In genomic region chr1:94034984-94035743, GRCm38 (mm10) we compare ENCODE assay signal across 8 mouse cellular contexts. TPM values are rescaled to one million over a fixed set of nuclear protein-coding genes. Genes with fewer than 3 reads are reported as not detected.
DNase-seq lines count a peak whose midpoint lies in the region; ATAC-seq and TF ChIP-seq lines count a peak whose summit lies in the region.

No protein-coding gene starts in this region.

- peak; percentile 93 for TF ChIP-seq EP300 in CH12.LX (IDR thresholded peaks at IDR 0.05; ENCODE audit: low read length)
- TF ChIP-seq EP300 in heart, postnatal 0 days (IDR thresholded peaks at IDR 0.05; ENCODE audit: low read depth): no peak
- no peak for TF ChIP-seq EP300 in liver, embryonic 14.5 days (IDR thresholded peaks at IDR 0.05; ENCODE audit: low read depth)

- WGBS in forebrain, embryonic 12.5 days: under 1% methylated on average over 25 of the region's 25 CpGs
- WGBS in heart, postnatal 0 days: under 1% methylated on average over 25 of the region's 25 CpGs
- WGBS in liver, embryonic 14.5 days (ENCODE audit: insufficient replicate concordance): under 1% methylated on average over 24 of the region's 25 CpGs
- under 1% methylated on average over 25 of the region's 25 CpGs for WGBS in stomach, embryonic 15.5 days

- H3K36me3 ChIP-seq in CH12.LX (replicated peaks in 1 of 2; ENCODE audit: control insufficient read depth in 1 of 2, insufficient read depth in 1 of 2, low read length in 1 of 2): peaks cover 15 to 31% of the 10 kb centered on the region in 2 experiments
- H3K36me3 ChIP-seq in forebrain, embryonic 12.5 days (replicated peaks): no peaks in the 10 kb centered on the region
- H3K36me3 ChIP-seq in heart, postnatal 0 days (replicated peaks; ENCODE audit: control insufficient read depth, insufficient read depth, low read length): no peaks in the 10 kb centered on the region
- no peaks in the 10 kb centered on the region for H3K36me3 ChIP-seq in liver, embryonic 14.5 days (replicated peaks; ENCODE audit: control insufficient read depth, insufficient read depth, low read depth)
- no peaks in the 10 kb centered on the region for H3K36me3 ChIP-seq in stomach, embryonic 15.5 days

- peak; percentile 93 for ATAC-seq in forebrain, embryonic 12.5 days (ENCODE audit: low FRiP score)
- ATAC-seq in heart, postnatal 0 days (ENCODE audit: insufficient read depth, low read depth): peak; percentile 91
- ATAC-seq in liver, embryonic 14.5 days (ENCODE audit: insufficient read depth): peak; percentile 78
- ATAC-seq in stomach, embryonic 15.5 days (ENCODE audit: insufficient read depth, low FRiP score, low read depth): peak; percentile 78

- H3K9ac ChIP-seq in CH12.LX (ENCODE audit: insufficient read depth, low read depth): peak overlapping the region; percentile 70
- H3K9ac ChIP-seq in forebrain, embryonic 12.5 days: peak overlapping the region; percentile 54
- no peak overlapping the region for H3K9ac ChIP-seq in heart, postnatal 0 days (replicated peaks; ENCODE audit: low read depth, low read length)
- H3K9ac ChIP-seq in liver, embryonic 14.5 days (replicated peaks): no peak overlapping the region
- H3K9ac ChIP-seq in stomach, embryonic 15.5 days: no peak overlapping the region

- peak; percentile 95 for DNase-seq in CH12.LX (ENCODE audit: extremely low read depth)
- peak; percentile 12 for DNase-seq in c-Kit-positive CD71-positive TER-119-positive erythroid progenitor cells, embryonic 14.5 days (ENCODE audit: low spot score)
- peak; percentile 94 for DNase-seq in heart, postnatal 0 days (ENCODE audit: low spot score)
- DNase-seq in kidney, postnatal 36 days: peak; percentile 62 to 79
- DNase-seq in liver, embryonic 14.5 days (ENCODE audit: low read depth in 3 of 3, low spot score in 3 of 3): peak in 2 of 3 experiments; percentile 26 to 28
- peak; percentile 82 for DNase-seq in neural tube, embryonic 10.5 days (ENCODE audit: extremely low spot score, low spot score)

- peak overlapping the region; percentile 12 to 62 (median 49) for H3K4me3 ChIP-seq in CH12.LX (replicated peaks in 1 of 3; ENCODE audit: low read depth in 2 of 3, low read length in 2 of 3, poor library complexity in 1 of 3)
- H3K4me3 ChIP-seq in forebrain, embryonic 12.5 days (replicated peaks): peak overlapping the region; percentile 40
- H3K4me3 ChIP-seq in heart, postnatal 0 days (ENCODE audit: low read depth, low read length): peak overlapping the region; percentile 40
- H3K4me3 ChIP-seq in liver, embryonic 14.5 days (ENCODE audit: insufficient read depth in 1 of 2, low read depth in 2 of 2, low read length in 2 of 2): peak overlapping the region; percentile 31 to 35; a peak in 3 of 4 replicates
- peak overlapping the region; percentile 35 for H3K4me3 ChIP-seq in stomach, embryonic 15.5 days (replicated peaks)

- no peaks in the 10 kb centered on the region for H3K27me3 ChIP-seq in CH12.LX (replicated peaks)
- H3K27me3 ChIP-seq in forebrain, embryonic 12.5 days: no peaks in the 10 kb centered on the region
- H3K27me3 ChIP-seq in heart, postnatal 0 days (ENCODE audit: control insufficient read depth, insufficient read depth, low read length): no peaks in the 10 kb centered on the region
- H3K27me3 ChIP-seq in liver, embryonic 14.5 days (ENCODE audit: control insufficient read depth, insufficient read depth, low read length): no peaks in the 10 kb centered on the region
- no peaks in the 10 kb centered on the region for H3K27me3 ChIP-seq in stomach, embryonic 15.5 days (replicated peaks)

- TF ChIP-seq POLR2A in CH12.LX (IDR thresholded peaks at IDR 0.05; ENCODE audit: low read depth, low read length): peak; percentile 60

- TF ChIP-seq CTCF in CH12.LX (conservative IDR thresholded peaks at IDR 0.05 in 1 of 2, IDR thresholded peaks at IDR 0.05 in 1 of 2; ENCODE audit: low read depth in 2 of 2, low read length in 2 of 2): peak; percentile 64 to 84
- TF ChIP-seq CTCF in heart, postnatal 0 days (IDR thresholded peaks at IDR 0.05; ENCODE audit: low read depth): peak; percentile 83
- TF ChIP-seq CTCF in liver, embryonic 14.5 days (IDR thresholded peaks at IDR 0.05; ENCODE audit: low read depth): peak; percentile 78

- no peaks in the 10 kb centered on the region for H3K79me2 ChIP-seq in CH12.LX (replicated peaks; ENCODE audit: control insufficient read depth, extremely low read depth, insufficient read depth, poor library complexity, severe bottlenecking)

- H3K27ac ChIP-seq in CH12.LX (ENCODE audit: insufficient read depth, low read depth): peak overlapping the region; percentile 96
- H3K27ac ChIP-seq in forebrain, embryonic 12.5 days: peak overlapping the region; percentile 71
- peak overlapping the region; percentile 81 for H3K27ac ChIP-seq in heart, postnatal 0 days (ENCODE audit: low read depth)
- no peak overlapping the region for H3K27ac ChIP-seq in liver, embryonic 14.5 days
- peak overlapping the region; percentile 28; the same call in 1 of the 2 replicates for H3K27ac ChIP-seq in stomach, embryonic 15.5 days

- in situ Hi-C loops in CH12.LX (cut with MboI; ENCODE audit: low pct_ligation_motif_present, low pct_unique_long_range_greater_than_20kb, low sequenced_read_pairs): no loop called here

- peak overlapping the region; percentile 79 for H3K4me2 ChIP-seq in CH12.LX (ENCODE audit: insufficient read depth, low read depth, poor library complexity, severe bottlenecking)
- peak overlapping the region; percentile 70 for H3K4me2 ChIP-seq in forebrain, embryonic 12.5 days
- peak overlapping the region; percentile 72 for H3K4me2 ChIP-seq in heart, postnatal 0 days (ENCODE audit: low read depth, low read length)
- H3K4me2 ChIP-seq in liver, embryonic 14.5 days (ENCODE audit: low read depth): peak overlapping the region; percentile 59
- peak overlapping the region; percentile 72 for H3K4me2 ChIP-seq in stomach, embryonic 15.5 days

- TF ChIP-seq RAD21 in CH12.LX (IDR thresholded peaks at IDR 0.05; ENCODE audit: low read depth, low read length): peak; percentile 59

- dilution Hi-C loops in CH12.LX (cut with MboI; ENCODE audit: extremely low pct_ligation_motif_present, extremely low pct_unique_long_range_greater_than_20kb, low sequenced_read_pairs): no loop called here

- no peaks in the 10 kb centered on the region for H3K9me3 ChIP-seq in CH12.LX (replicated peaks; ENCODE audit: low read length)
- H3K9me3 ChIP-seq in forebrain, embryonic 12.5 days: no peaks in the 10 kb centered on the region
- H3K9me3 ChIP-seq in heart, postnatal 0 days (replicated peaks; ENCODE audit: control insufficient read depth, low read length): no peaks in the 10 kb centered on the region
- no peaks in the 10 kb centered on the region for H3K9me3 ChIP-seq in liver, embryonic 14.5 days (ENCODE audit: control insufficient read depth, low read length)
- H3K9me3 ChIP-seq in stomach, embryonic 15.5 days: no peaks in the 10 kb centered on the region

- peaks cover 6 to 18% of the 10 kb centered on the region in 2 experiments for H3K4me1 ChIP-seq in CH12.LX (ENCODE audit: control insufficient read depth in 1 of 2, insufficient read depth in 2 of 2)
- peaks cover 9% of the 10 kb centered on the region; the same call in 1 of the 2 replicates for H3K4me1 ChIP-seq in forebrain, embryonic 12.5 days
- no peaks in the 10 kb centered on the region for H3K4me1 ChIP-seq in heart, postnatal 0 days (ENCODE audit: control insufficient read depth, insufficient read depth)
- H3K4me1 ChIP-seq in liver, embryonic 14.5 days (replicated peaks; ENCODE audit: control insufficient read depth in 2 of 2, insufficient read depth in 2 of 2, low read length in 1 of 2): peaks cover 0 to 4% of the 10 kb centered on the region in 2 experiments; a peak in 1 of 4 replicates
- 0 out of 2 replicates have a peak, but pooled peaks cover 3% of the 10 kb centered on the region for H3K4me1 ChIP-seq in stomach, embryonic 15.5 days

TF ChIP-seq in CH12.LX, 34 proteins besides CTCF, POLR2A, EP300 and RAD21 (continues in another document):
- TF ChIP-seq ETS1 (conservative IDR thresholded peaks at IDR 0.05; ENCODE audit: low read depth, low read length) (peak; percentile 97), USF1 (IDR thresholded peaks at IDR 0.05; ENCODE audit: low read depth, low read length) (no peak), TCF12 (IDR thresholded peaks at IDR 0.05; ENCODE audit: low read depth, low read length) (peak; percentile 98)

RNA-seq across cellular contexts. Expression of gene Neu4, which starts 14.9 kb away (rescaled TPM):
- total RNA-seq in CH12.LX (2012; rRNA removed) (not detected in 2 replicates), CH12.LX (2014; rRNA removed) (not detected in 2 replicates)
- polyA plus RNA-seq in CH12.LX (2012; ENCODE audit: insufficient read length, low read depth): not detected in 2 replicates
- not detected in 2 replicates for polyA plus RNA-seq in forebrain, embryonic 12.5 days (2016; fragmentation: Nextera tagmentation; extraction: Ambion mirVana)
- not detected in 2 replicates for total RNA-seq in heart, postnatal 0 days (2014; rRNA removed; ENCODE audit: low replicate concordance)
- not detected in 2 replicates for polyA plus RNA-seq in heart, postnatal 0 days (2015; fragmentation: Nextera tagmentation; extraction: Ambion mirVana)
- not detected in 2 replicates for polyA plus RNA-seq in liver, embryonic 14.5 days (2012; rRNA removed)
- polyA plus RNA-seq in liver, embryonic 14.5 days (2014; fragmentation: Nextera tagmentation; extraction: Ambion mirVana): not detected in 2 replicates
- not detected in 2 replicates for polyA plus RNA-seq in stomach, embryonic 15.5 days (2015; fragmentation: Nextera tagmentation; extraction: Ambion mirVana)

RNA-seq across cellular contexts. Expression of gene Pdcd1, which starts 17.2 kb away (rescaled TPM):
- total RNA-seq in CH12.LX (2012; rRNA removed): 26.4 and 40.3 TPM in 2 replicates
- total RNA-seq in CH12.LX (2014; rRNA removed): 26.5 and 30.1 TPM in 2 replicates
- 35.1 and 36.7 TPM in 2 replicates for polyA plus RNA-seq in CH12.LX (2012; ENCODE audit: insufficient read length, low read depth)
- 0.09 TPM in 1 of 2 replicates, not detected in the other for polyA plus RNA-seq in forebrain, embryonic 12.5 days (2016; fragmentation: Nextera tagmentation; extraction: Ambion mirVana)
- not detected in 2 replicates for total RNA-seq in heart, postnatal 0 days (2014; rRNA removed; ENCODE audit: low replicate concordance)
- polyA plus RNA-seq in heart, postnatal 0 days (2015; fragmentation: Nextera tagmentation; extraction: Ambion mirVana): 0.05 and 0.10 TPM in 2 replicates
- 0.03 TPM in 1 of 2 replicates, not detected in the other for polyA plus RNA-seq in liver, embryonic 14.5 days (2012; rRNA removed)
- polyA plus RNA-seq in liver, embryonic 14.5 days (2014; fragmentation: Nextera tagmentation; extraction: Ambion mirVana): 0.14 TPM in 1 of 2 replicates, not detected in the other
- 0.30 and 0.44 TPM in 2 replicates for polyA plus RNA-seq in stomach, embryonic 15.5 days (2015; fragmentation: Nextera tagmentation; extraction: Ambion mirVana)

RNA-seq across cellular contexts. Expression of gene Gal3st2c, which starts 44.9 kb away (rescaled TPM):
- total RNA-seq in CH12.LX (2012; rRNA removed): not detected in 2 replicates
- total RNA-seq in CH12.LX (2014; rRNA removed): not detected in 2 replicates
- polyA plus RNA-seq in CH12.LX (2012; ENCODE audit: insufficient read length, low read depth): not detected in 2 replicates
- not detected in 2 replicates for polyA plus RNA-seq in forebrain, embryonic 12.5 days (2016; fragmentation: Nextera tagmentation; extraction: Ambion mirVana)
- total RNA-seq in heart, postnatal 0 days (2014; rRNA removed; ENCODE audit: low replicate concordance): 0.43 and 0.99 TPM in 2 replicates
- polyA plus RNA-seq in heart, postnatal 0 days (2015; fragmentation: Nextera tagmentation; extraction: Ambion mirVana): 0.14 and 0.19 TPM in 2 replicates
- polyA plus RNA-seq in liver, embryonic 14.5 days (2012; rRNA removed): not detected in 2 replicates
- polyA plus RNA-seq in liver, embryonic 14.5 days (2014; fragmentation: Nextera tagmentation; extraction: Ambion mirVana): not detected in 2 replicates
- polyA plus RNA-seq in stomach, embryonic 15.5 days (2015; fragmentation: Nextera tagmentation; extraction: Ambion mirVana): not detected in 2 replicates

Comparison
In these comparisons a context has a peak if more than half of its experiments do, and no peak if none do; other contexts are left out.
1. DNase-seq: peak in every context shown above with its lines; median percentile 95 in CH12.LX; 94 in heart, postnatal 0 days; 82 in neural tube, embryonic 10.5 days; 70 in kidney, postnatal 36 days; 27 in liver, embryonic 14.5 days; 12 in c-Kit-positive CD71-positive TER-119-positive erythroid progenitor cells, embryonic 14.5 days.
2. H3K9ac ChIP-seq: peak in CH12.LX (single experiment) and forebrain, embryonic 12.5 days (single experiment); none in heart, postnatal 0 days (single experiment), liver, embryonic 14.5 days (single experiment) and stomach, embryonic 15.5 days (single experiment).
3. RNA of gene Pdcd1, which starts 17.2 kb away (polyA plus RNA-seq): 35.1 to 36.7 TPM in CH12.LX; 0.30 to 0.44 TPM in stomach, embryonic 15.5 days, 0.05 to 0.10 TPM in heart, postnatal 0 days, 0.09 TPM in forebrain, embryonic 12.5 days and 0.03 to 0.14 TPM in liver, embryonic 14.5 days; every median in the first group is over 10 times any median in the second.
4. Peak in every context shown above with its lines, with median percentiles within 50 percentile points of each other: H3K4me2 ChIP-seq, H3K4me3 ChIP-seq, CTCF ChIP-seq and ATAC-seq.